Comparison of ENCODE assay signal across 24 mouse cellular contexts in genomic region chr13:118293728-118294127, GRCm38 (mm10).
"Had no signal": no experiment of that assay in that cellular context is flagged by ENCODE, and none has a peak within 500 bp of the region (broad histone marks: within the 10 kb centered on the region; RNA-seq: fewer than 3 reads in every experiment).

No protein-coding gene starts in this region.

- H3K36me3 ChIP-seq: embryonic facial prominence, embryonic 10.5 days; embryonic facial prominence, embryonic 12.5 days; embryonic facial prominence, embryonic 13.5 days; embryonic facial prominence, embryonic 15.5 days; forebrain, embryonic 10.5 days; forebrain, embryonic 12.5 days; forebrain, embryonic 15.5 days; heart, embryonic 10.5 days had no signal

- H3K4me1 ChIP-seq: embryonic facial prominence, embryonic 10.5 days; embryonic facial prominence, embryonic 12.5 days; embryonic facial prominence, embryonic 13.5 days; embryonic facial prominence, embryonic 15.5 days; forebrain, embryonic 12.5 days; forebrain, embryonic 13.5 days; forebrain, embryonic 15.5 days; heart, embryonic 10.5 days had no signal

- H3K27me3 ChIP-seq: embryonic facial prominence, embryonic 12.5 days; embryonic facial prominence, embryonic 13.5 days; embryonic facial prominence, embryonic 15.5 days; forebrain, embryonic 12.5 days; forebrain, embryonic 13.5 days; forebrain, embryonic 15.5 days had no signal

- DNase-seq: cerebellum, postnatal 10 days; cerebellum, postnatal 14 days; cerebellum, postnatal 25 days; cerebellum, postnatal 36 days; embryo, embryonic 11 days; forebrain, postnatal 0 days; gastrocnemius, adult 2 months; gastrocnemius, postnatal 10 days; gastrocnemius, postnatal 14 days; gastrocnemius, postnatal 25 days; gastrocnemius, postnatal 36 days; heart, adult 11 months; heart, adult 18-20 months; heart, adult 2 months had no signal

- H3K27ac ChIP-seq: embryonic facial prominence, embryonic 10.5 days; embryonic facial prominence, embryonic 12.5 days; embryonic facial prominence, embryonic 13.5 days; embryonic facial prominence, embryonic 15.5 days; forebrain, embryonic 10.5 days; forebrain, embryonic 12.5 days; forebrain, embryonic 13.5 days; forebrain, embryonic 15.5 days; gastrocnemius, adult 2 months; heart, adult 2 months; heart, embryonic 10.5 days had no signal

- H3K9me3 ChIP-seq: embryonic facial prominence, embryonic 10.5 days; embryonic facial prominence, embryonic 12.5 days; embryonic facial prominence, embryonic 13.5 days; embryonic facial prominence, embryonic 15.5 days; forebrain, embryonic 10.5 days; forebrain, embryonic 12.5 days; forebrain, embryonic 13.5 days; forebrain, embryonic 15.5 days; heart, embryonic 10.5 days had no signal

- H3K4me2 ChIP-seq: embryonic facial prominence, embryonic 12.5 days; embryonic facial prominence, embryonic 13.5 days; embryonic facial prominence, embryonic 15.5 days; forebrain, embryonic 12.5 days; forebrain, embryonic 13.5 days; forebrain, embryonic 15.5 days had no signal

- H3K9ac ChIP-seq: embryonic facial prominence, embryonic 12.5 days; embryonic facial prominence, embryonic 13.5 days; embryonic facial prominence, embryonic 15.5 days; forebrain, embryonic 12.5 days; forebrain, embryonic 13.5 days; forebrain, embryonic 15.5 days; forebrain, postnatal 0 days had no signal

- H3K4me3 ChIP-seq: embryonic facial prominence, embryonic 10.5 days; embryonic facial prominence, embryonic 12.5 days; embryonic facial prominence, embryonic 13.5 days; embryonic facial prominence, embryonic 15.5 days; erythroblast, embryonic 14.5 days; forebrain, embryonic 10.5 days; forebrain, embryonic 12.5 days; forebrain, embryonic 13.5 days; forebrain, embryonic 15.5 days; gastrocnemius, adult 2 months; heart, adult 2 months; heart, embryonic 10.5 days had no signal
